Mouse (Mus musculus) lung, adult 2 months (tissue): ENCODE results near the gene Sdhc. TPM values are rescaled to one million over a fixed set of nuclear protein-coding genes. Genes with fewer than 3 reads are reported as not detected.
"Not testable (repeated sequence)": the region's sequence is repeated elsewhere in the genome, so short reads cannot be mapped to it uniquely, and the experiment has no call there.

Experiments used
- DNase-seq: peaks from one replicate; pipeline ENCODE4 v3.0.0; 2022
- H3K4me1 ChIP-seq: fragments of 200-500 bp; 2 replicates; pipeline ENCODE4 v1.6.1; 2011; ENCODE audit warnings: low read length; ENCODE audit not compliant: control insufficient read depth, insufficient read depth
- H3K4me3 ChIP-seq: fragments of 200-500 bp; replicated peaks from 2 replicates; pipeline ENCODE3; 2011; ENCODE audit warnings: low read depth, mild to moderate bottlenecking, control low read depth, low read length; ENCODE audit errors: extremely low read depth
- CTCF ChIP-seq: fragments of 200-500 bp; IDR thresholded peaks from 2 replicates; pipeline ENCODE4 v1.5.1; 2011; ENCODE audit warnings: mild to moderate bottlenecking, low read length, control low read depth; ENCODE audit not compliant: insufficient read depth
- POLR2A ChIP-seq: fragments of 200-500 bp; IDR thresholded peaks from 2 replicates; pipeline ENCODE4 v1.6.1; 2011; ENCODE audit warnings: low read depth, mild to moderate bottlenecking, control low read depth, low read length, borderline replicate concordance; ENCODE audit errors: extremely low read depth
- WGBS: fragments of 180-500 bp; shearing (Covaris S2); methylation state at CpG from one replicate; pipeline ENCODE4 v1.1.7; 2018; 5-methylcytosine and 5-hydroxymethylcytosine counted together
- polyA plus RNA-seq: library from polyadenylated mRNA; depleted of rRNA; stranded (reverse); fragments of >200 nt; gene quantifications from 2 replicates; pipeline ENCODE4 v1.2.3, GENCODE M21; 2012; rRNA removed

The Sdhc gene
- polyA plus RNA-seq, 1 experiment, result 191 TPM

DNA sequence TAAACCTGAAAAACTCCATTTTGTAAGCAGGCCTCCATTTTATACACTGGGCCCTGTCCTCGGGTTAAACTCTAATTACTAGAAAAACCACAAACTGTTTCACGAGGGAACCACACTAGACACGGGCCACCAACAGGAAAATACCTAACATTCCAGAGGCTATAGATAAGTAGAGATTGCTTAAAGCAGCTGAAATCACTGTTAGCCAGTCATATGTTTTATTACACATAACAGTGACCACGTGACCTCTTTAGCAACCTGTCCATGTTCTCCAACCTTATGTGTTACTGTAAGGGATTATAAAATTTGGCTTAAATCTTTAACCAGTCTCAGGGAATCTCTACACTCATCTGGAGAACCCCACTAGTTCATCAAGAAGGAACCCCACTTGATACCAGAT, 56.0 kb downstream of the Sdhc start:
- TF ChIP-seq POLR2A (no peak), CTCF (no peak)
- Histone ChIP-seq H3K4me1 (no peaks in the 10 kb centered on the region), H3K4me3 (no peak overlapping the region)
- DNase-seq, result no peak
- WGBS, result 45% methylated on average over 4 of the region's 4 CpGs

DNA sequence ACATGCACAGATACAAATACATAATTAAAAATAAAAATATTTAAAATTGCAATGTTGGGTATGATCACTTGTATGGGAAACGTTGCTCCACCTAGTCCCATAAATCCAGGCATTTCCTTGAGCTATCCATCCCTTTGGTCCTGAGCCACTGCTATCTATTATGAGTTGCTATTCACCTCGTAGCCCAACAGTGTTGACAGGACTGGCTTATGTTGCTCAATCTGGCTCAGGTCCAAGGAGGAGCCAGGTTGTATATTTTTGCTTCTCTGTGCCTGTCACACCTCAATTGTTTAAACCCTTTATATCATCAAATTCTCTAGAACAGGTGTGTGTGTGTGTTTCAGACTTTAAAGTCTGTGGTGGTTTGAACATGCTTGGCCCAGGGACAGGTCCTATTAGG, 59.6 kb downstream of the Sdhc start:
- DNase-seq, result no peak

GRCm38 (mm10) chr1:171089891-171090290, 60.5 kb downstream of the Sdhc start:
- 93% methylated on average over 1 of the region's 1 CpGs for WGBS
- no peak for DNase-seq
- TF ChIP-seq CTCF (no peak), POLR2A (no peak)

More for the DNA sequence above, 59.6 kb downstream of the Sdhc start:
- TF ChIP-seq CTCF, result no peak
- TF ChIP-seq POLR2A, result no peak
- 56% methylated on average over 2 of the region's 2 CpGs for WGBS
- Histone ChIP-seq H3K4me3 (no peak overlapping the region), H3K4me1 (peaks cover under 1% of the 10 kb centered on the region; the same call in 1 of the 2 replicates)

GRCm38 (mm10) chr1:171088237-171088869, 62.0 kb downstream of the Sdhc start:
- not testable (repeated sequence) for DNase-seq, H3K4me3 ChIP-seq, H3K4me1 ChIP-seq
- 6% methylated on average over 10 of the region's 10 CpGs for WGBS

More at GRCm38 (mm10) chr1:171089891-171090290, 60.5 kb downstream of the Sdhc start:
- Histone ChIP-seq H3K4me3 (no peak overlapping the region), H3K4me1 (peaks cover 2% of the 10 kb centered on the region; the same call in 1 of the 2 replicates)

DNA sequence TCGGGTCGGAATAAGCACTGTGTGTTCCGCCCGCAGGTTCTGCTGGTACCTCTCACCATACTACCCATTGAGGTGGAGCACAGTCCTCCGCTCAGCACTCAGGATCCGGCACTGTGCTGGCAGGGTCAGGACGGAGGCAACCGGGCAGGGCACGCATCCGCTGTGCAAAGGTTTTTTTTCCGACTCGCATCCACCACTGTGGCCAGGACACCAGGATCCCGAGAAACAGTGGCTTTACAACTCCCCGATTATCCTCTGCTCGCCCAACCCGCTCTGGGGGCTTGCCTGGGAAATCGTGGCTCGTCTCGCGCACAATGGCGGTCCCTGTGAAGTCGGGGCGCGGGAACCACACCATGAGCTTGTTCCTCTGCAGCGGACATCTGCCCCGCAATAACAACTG, 64.7 kb downstream of the Sdhc start:
- WGBS, result under 1% methylated on average over 26 of the region's 26 CpGs
- no peak for DNase-seq
- peaks cover 2% of the 10 kb centered on the region; the same call in 1 of the 2 replicates for H3K4me1 ChIP-seq
- H3K4me3 ChIP-seq, result no peak overlapping the region
- TF ChIP-seq CTCF (no peak), POLR2A (no peak)

DNA sequence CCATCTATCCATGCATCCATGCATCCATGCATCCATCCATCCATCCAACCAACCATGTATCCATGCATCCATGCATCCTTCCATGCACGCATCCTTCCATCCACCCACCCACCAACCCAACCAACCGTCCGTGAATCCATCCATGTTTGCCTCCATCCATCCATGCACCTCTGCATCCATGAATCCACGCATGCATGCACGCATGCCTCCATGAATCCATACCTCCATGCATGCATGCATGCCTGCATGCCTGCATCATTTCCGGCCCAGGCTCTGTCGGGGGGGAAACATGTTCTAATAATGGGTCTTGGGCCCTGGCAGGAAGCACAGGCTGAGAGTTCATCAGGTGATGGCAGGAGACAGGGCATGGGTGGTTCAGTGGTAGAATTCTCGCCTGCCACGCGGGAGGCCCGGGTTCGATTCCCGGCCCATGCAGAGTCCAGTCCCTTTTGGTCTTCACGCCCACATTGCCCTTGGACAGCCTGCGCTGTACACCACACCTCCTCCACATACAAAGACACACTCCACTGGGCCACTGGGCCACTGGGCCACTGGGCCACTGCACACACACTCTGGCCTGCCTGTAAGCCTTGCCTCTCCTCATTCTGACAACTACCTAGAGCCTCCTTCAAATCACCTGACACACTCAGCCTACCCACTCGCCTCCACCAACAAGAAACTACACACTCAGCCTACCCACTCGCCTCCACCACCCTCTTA, 68.7 kb downstream of the Sdhc start:
- not testable (repeated sequence) for H3K4me3 ChIP-seq, DNase-seq, H3K4me1 ChIP-seq
- 29% methylated on average over 13 of the region's 17 CpGs for WGBS

DNA sequence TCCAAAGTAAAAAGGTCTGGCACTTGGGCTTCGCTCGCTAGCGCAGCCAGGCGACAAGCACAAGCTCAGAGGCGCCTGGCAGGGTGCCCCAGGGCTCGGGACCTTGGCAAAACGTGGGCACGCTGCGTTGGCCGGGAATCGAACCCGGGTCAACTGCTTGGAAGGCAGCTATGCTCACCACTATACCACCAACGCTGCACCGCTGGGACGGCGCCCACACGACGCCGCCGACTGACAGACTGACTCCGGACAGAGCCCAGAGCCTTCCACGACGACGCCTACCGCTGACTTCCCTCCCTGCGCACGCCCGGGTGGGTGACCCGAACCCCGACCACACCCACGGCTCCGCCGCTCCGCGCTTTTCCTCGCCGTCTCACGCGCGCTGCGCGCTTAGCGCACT, 70.6 kb downstream of the Sdhc start:
- not testable (repeated sequence) for H3K4me1 ChIP-seq, DNase-seq, H3K4me3 ChIP-seq
- no CpG with 5 or more reads among the region's 43 CpGs for WGBS

GRCm38 (mm10) chr1:171079345-171079744, 71.1 kb downstream of the Sdhc start:
- not testable (repeated sequence) for DNase-seq, H3K4me1 ChIP-seq, H3K4me3 ChIP-seq
- WGBS, result 0% methylated on average over 1 of the region's 35 CpGs

GRCm38 (mm10) chr1:171078419-171078818, 72.0 kb downstream of the Sdhc start:
- not testable (repeated sequence) for H3K4me1 ChIP-seq, H3K4me3 ChIP-seq, DNase-seq

GRCm38 (mm10) chr1:171077955-171078354, 72.4 kb downstream of the Sdhc start:
- under 1% methylated on average over 19 of the region's 27 CpGs for WGBS
- H3K4me3 ChIP-seq, H3K4me1 ChIP-seq: not testable (repeated sequence)
- peak; percentile 64 for DNase-seq

More at GRCm38 (mm10) chr1:171078419-171078818, 72.0 kb downstream of the Sdhc start:
- 25% methylated on average over 12 of the region's 12 CpGs for WGBS

DNA sequence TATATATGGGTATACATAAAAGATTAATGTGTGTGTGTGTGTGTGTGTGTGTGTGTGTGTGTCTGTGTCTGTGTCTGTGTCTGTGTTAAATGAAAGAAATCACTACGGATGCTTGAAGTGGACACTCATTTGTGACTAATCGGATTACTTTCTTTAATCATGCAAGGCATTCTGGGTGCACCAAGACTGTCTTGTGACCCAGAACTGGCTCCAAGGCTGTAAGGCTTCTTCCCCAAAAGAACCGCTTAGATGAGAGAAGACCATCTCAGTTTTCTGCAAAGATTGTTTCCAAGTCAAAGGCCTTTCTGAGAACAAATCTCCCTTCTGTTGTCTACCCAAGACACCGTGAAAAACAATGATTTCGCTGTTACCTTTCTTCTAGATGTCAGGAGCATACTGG, 73.2 kb downstream of the Sdhc start:
- WGBS, result 38% methylated on average over 5 of the region's 5 CpGs
- H3K4me3 ChIP-seq, H3K4me1 ChIP-seq, DNase-seq: not testable (repeated sequence)

Other genes starting within 250 kb of the Sdhc start
- gene Fcrlb, start 237.7 kb downstream of the Sdhc start, polyA plus RNA-seq, result 0.71 and 1.2 TPM in 2 replicates
- gene Fcrla, start 223.0 kb downstream of the Sdhc start, polyA plus RNA-seq, result 8.0 and 8.7 TPM in 2 replicates
- gene Fcgr2b, start 174.1 kb downstream of the Sdhc start, polyA plus RNA-seq, result 16.3 and 16.4 TPM in 2 replicates
- 6.8 and 7.9 TPM in 2 replicates for gene Fcgr4, start 131.7 kb downstream of the Sdhc start, polyA plus RNA-seq
- 19.5 and 23.3 TPM in 2 replicates for gene Fcgr3, start 85.7 kb downstream of the Sdhc start, polyA plus RNA-seq
- 28.2 and 45.5 TPM in 2 replicates for gene Cfap126, start 36.7 kb downstream of the Sdhc start, polyA plus RNA-seq
- gene Mpz, start 108 bp upstream of the Sdhc start, polyA plus RNA-seq, result 15.9 and 24.9 TPM in 2 replicates
- gene Pcp4l1, start 45.7 kb upstream of the Sdhc start, polyA plus RNA-seq, result 37.5 and 59.8 TPM in 2 replicates
- 0.25 TPM in 1 of 2 replicates, not detected in the other for gene Nr1i3, start 63.4 kb upstream of the Sdhc start, polyA plus RNA-seq
- 25.7 and 28.8 TPM in 2 replicates for gene Tomm40l, start 71.9 kb upstream of the Sdhc start, polyA plus RNA-seq
- gene Apoa2, start 74.5 kb upstream of the Sdhc start, polyA plus RNA-seq, result 4.7 and 7.2 TPM in 2 replicates
- 117 and 158 TPM in 2 replicates for gene Fcer1g, start 83.8 kb upstream of the Sdhc start, polyA plus RNA-seq
- gene Adamts4, start 99.8 kb upstream of the Sdhc start, polyA plus RNA-seq, result 1.2 and 1.3 TPM in 2 replicates
- gene Ndufs2, start 100.8 kb upstream of the Sdhc start, polyA plus RNA-seq, result 78.8 and 118 TPM in 2 replicates
- 72.0 and 75.8 TPM in 2 replicates for gene B4galt3, start 119.7 kb upstream of the Sdhc start, polyA plus RNA-seq
- gene Ppox, start 130.6 kb upstream of the Sdhc start, polyA plus RNA-seq, result 40.6 and 49.0 TPM in 2 replicates
- 42.3 and 51.2 TPM in 2 replicates for gene Usp21, start 137.4 kb upstream of the Sdhc start, polyA plus RNA-seq
- gene Ufc1, start 144.4 kb upstream of the Sdhc start, polyA plus RNA-seq, result 18.8 and 22.2 TPM in 2 replicates
- 34.5 and 47.0 TPM in 2 replicates for gene Dedd, start 178.5 kb upstream of the Sdhc start, polyA plus RNA-seq
- gene Nit1, start 195.0 kb upstream of the Sdhc start, polyA plus RNA-seq, result 42.7 and 44.1 TPM in 2 replicates
- 9.0 and 20.0 TPM in 2 replicates for gene Pfdn2, start 195.1 kb upstream of the Sdhc start, polyA plus RNA-seq
- 1.9 and 3.4 TPM in 2 replicates for gene Klhdc9, start 210.2 kb upstream of the Sdhc start, polyA plus RNA-seq
- gene Nectin4, start 219.5 kb upstream of the Sdhc start, polyA plus RNA-seq, result 10.3 and 19.2 TPM in 2 replicates
- gene Arhgap30, start 238.4 kb upstream of the Sdhc start, polyA plus RNA-seq, result 11.6 and 17.5 TPM in 2 replicates